Mouse (Mus musculus): ENCODE data around the gene Calm1. TPM values are rescaled to one million over a fixed set of nuclear protein-coding genes. Genes with fewer than 3 reads are reported as not detected.
A peak's percentile ranks its signal among the peaks of the same experiment; 100 is the strongest.

Calm1 gene
- polyA plus RNA-seq, 1 experiment from 2014 or later: 1,610 TPM

GRCm38 (mm10) chr12:100239404-100239803 is 40.2 kb downstream of the Calm1 start:
- no peak for TF ChIP-seq CTCF (IDR thresholded peaks at IDR 0.05; ENCODE audit: low read depth)
- H3K4me3 ChIP-seq (ENCODE audit: low read depth, low read length): no peak overlapping the region
- H3K9ac ChIP-seq: no peak overlapping the region
- H3K9me3 ChIP-seq (ENCODE audit: low read depth, low read length): no peaks in the 10 kb centered on the region
- no peak overlapping the region for H3K27ac ChIP-seq (ENCODE audit: low read depth)
- no peak for DNase-seq
- no peaks in the 10 kb centered on the region for H3K27me3 ChIP-seq (ENCODE audit: insufficient read depth, low read length)
- ATAC-seq (ENCODE audit: insufficient read depth): no peak
- no peaks in the 10 kb centered on the region for H3K36me3 ChIP-seq (ENCODE audit: insufficient read depth)
- no peak overlapping the region for H3K4me2 ChIP-seq
- no peaks in the 10 kb centered on the region for H3K4me1 ChIP-seq (ENCODE audit: insufficient read depth)
- 62% methylated on average over 7 of the region's 7 CpGs for WGBS

GRCm38 (mm10) chr12:100239807-100240206 is 40.6 kb downstream of the Calm1 start:
- Histone ChIP-seq H3K36me3 (ENCODE audit: insufficient read depth) (no peaks in the 10 kb centered on the region), H3K9ac (no peak overlapping the region), H3K4me3 (ENCODE audit: low read depth, low read length) (no peak overlapping the region), H3K27ac (ENCODE audit: low read depth) (no peak overlapping the region), H3K4me1 (ENCODE audit: insufficient read depth) (no peaks in the 10 kb centered on the region), H3K27me3 (ENCODE audit: insufficient read depth, low read length) (no peaks in the 10 kb centered on the region), H3K4me2 (no peak overlapping the region), H3K9me3 (ENCODE audit: low read depth, low read length) (no peaks in the 10 kb centered on the region)
- no peak for TF ChIP-seq CTCF (IDR thresholded peaks at IDR 0.05; ENCODE audit: low read depth)
- ATAC-seq (ENCODE audit: insufficient read depth) (no peak), DNase-seq (peak; percentile 37)
- 72% methylated on average over 6 of the region's 6 CpGs for WGBS

GRCm38 (mm10) chr12:100241911-100242796 is 42.9 kb downstream of the Calm1 start:
- WGBS: 7% methylated on average over 22 of the region's 22 CpGs
- H3K27me3 ChIP-seq (ENCODE audit: insufficient read depth, low read length): no peaks in the 10 kb centered on the region
- H3K4me2 ChIP-seq: peak overlapping the region; percentile 48
- DNase-seq: peak; percentile 85
- H3K4me1 ChIP-seq (ENCODE audit: insufficient read depth): no peaks in the 10 kb centered on the region
- H3K27ac ChIP-seq (ENCODE audit: low read depth): no peak overlapping the region
- no peak for TF ChIP-seq CTCF (IDR thresholded peaks at IDR 0.05; ENCODE audit: low read depth)
- H3K36me3 ChIP-seq (ENCODE audit: insufficient read depth): no peaks in the 10 kb centered on the region
- 0 out of 2 replicates have a peak overlapping the region, but pooled peaks have one; percentile 2 for H3K4me3 ChIP-seq (ENCODE audit: low read depth, low read length)
- no peaks in the 10 kb centered on the region for H3K9me3 ChIP-seq (ENCODE audit: low read depth, low read length)
- no peak overlapping the region for H3K9ac ChIP-seq
- peak; percentile 96 for ATAC-seq (ENCODE audit: insufficient read depth)

GRCm38 (mm10) chr12:100244580-100244979 is 45.3 kb downstream of the Calm1 start:
- Histone ChIP-seq H3K36me3 (ENCODE audit: insufficient read depth) (no peaks in the 10 kb centered on the region), H3K27ac (ENCODE audit: low read depth) (no peak overlapping the region), H3K9me3 (ENCODE audit: low read depth, low read length) (no peaks in the 10 kb centered on the region), H3K4me3 (ENCODE audit: low read depth, low read length) (no peak overlapping the region), H3K27me3 (ENCODE audit: insufficient read depth, low read length) (no peaks in the 10 kb centered on the region), H3K4me1 (ENCODE audit: insufficient read depth) (no peaks in the 10 kb centered on the region), H3K4me2 (no peak overlapping the region), H3K9ac (no peak overlapping the region)
- no peak for ATAC-seq (ENCODE audit: insufficient read depth)
- no peak for TF ChIP-seq CTCF (IDR thresholded peaks at IDR 0.05; ENCODE audit: low read depth)
- 34% methylated on average over 5 of the region's 5 CpGs for whole genome bisulfite sequencing
- no peak for DNase-seq

GRCm38 (mm10) chr12:100249170-100249569 is 49.9 kb downstream of the Calm1 start:
- no peak overlapping the region for H3K27ac ChIP-seq (ENCODE audit: low read depth)
- no peak for ATAC-seq (ENCODE audit: insufficient read depth)
- WGBS: 87% methylated on average over 7 of the region's 7 CpGs

GRCm38 (mm10) chr12:100254471-100254870 is 55.2 kb downstream of the Calm1 start:
- TF ChIP-seq CTCF (IDR thresholded peaks at IDR 0.05; ENCODE audit: low read depth): no peak
- ATAC-seq (ENCODE audit: insufficient read depth) (no peak), DNase-seq (no peak)
- 70% methylated on average over 4 of the region's 4 CpGs for WGBS
- Histone ChIP-seq H3K27me3 (ENCODE audit: insufficient read depth, low read length) (no peaks in the 10 kb centered on the region), H3K4me1 (ENCODE audit: insufficient read depth) (no peaks in the 10 kb centered on the region), H3K9me3 (ENCODE audit: low read depth, low read length) (no peaks in the 10 kb centered on the region), H3K4me2 (no peak overlapping the region), H3K9ac (no peak overlapping the region), H3K27ac (ENCODE audit: low read depth) (no peak overlapping the region), H3K4me3 (ENCODE audit: low read depth, low read length) (no peak overlapping the region), H3K36me3 (ENCODE audit: insufficient read depth) (no peaks in the 10 kb centered on the region)

More at GRCm38 (mm10) chr12:100249170-100249569, 49.9 kb downstream of the Calm1 start:
- Histone ChIP-seq H3K27me3 (ENCODE audit: insufficient read depth, low read length) (no peaks in the 10 kb centered on the region), H3K4me3 (ENCODE audit: low read depth, low read length) (no peak overlapping the region), H3K4me1 (ENCODE audit: insufficient read depth) (no peaks in the 10 kb centered on the region), H3K4me2 (no peak overlapping the region), H3K9ac (no peak overlapping the region), H3K9me3 (ENCODE audit: low read depth, low read length) (no peaks in the 10 kb centered on the region), H3K36me3 (ENCODE audit: insufficient read depth) (no peaks in the 10 kb centered on the region)
- no peak for DNase-seq
- TF ChIP-seq CTCF (IDR thresholded peaks at IDR 0.05; ENCODE audit: low read depth): no peak

GRCm38 (mm10) chr12:100255441-100255949 is 56.3 kb downstream of the Calm1 start:
- H3K36me3 ChIP-seq (ENCODE audit: insufficient read depth): no peaks in the 10 kb centered on the region
- no peak overlapping the region for H3K4me3 ChIP-seq (ENCODE audit: low read depth, low read length)
- no peak overlapping the region for H3K9ac ChIP-seq
- no peaks in the 10 kb centered on the region for H3K27me3 ChIP-seq (ENCODE audit: insufficient read depth, low read length)
- 91% methylated on average over 2 of the region's 2 CpGs for WGBS
- DNase-seq: no peak
- H3K27ac ChIP-seq (ENCODE audit: low read depth): no peak overlapping the region
- H3K9me3 ChIP-seq (ENCODE audit: low read depth, low read length): no peaks in the 10 kb centered on the region
- no peak for ATAC-seq (ENCODE audit: insufficient read depth)
- H3K4me1 ChIP-seq (ENCODE audit: insufficient read depth): no peaks in the 10 kb centered on the region
- TF ChIP-seq CTCF (IDR thresholded peaks at IDR 0.05; ENCODE audit: low read depth): no peak
- H3K4me2 ChIP-seq: no peak overlapping the region
